Comparison of ENCODE assay signal across 8 mouse cellular contexts in genomic region chr11:68974059-68974450, GRCm38 (mm10). TPM values are rescaled to one million over a fixed set of nuclear protein-coding genes. Genes with fewer than 3 reads are reported as not detected.
DNase-seq lines count a peak whose midpoint lies in the region; ATAC-seq and TF ChIP-seq lines count a peak whose summit lies in the region.

No protein-coding gene starts in this region.

- TF ChIP-seq POLR2A in CH12.LX (IDR thresholded peaks at IDR 0.05; ENCODE audit: low read depth, low read length), result no peak

- peaks cover 4% of the 10 kb centered on the region; the same call in 1 of the 2 replicates for H3K27me3 ChIP-seq in heart, embryonic 12.5 days (replicated peaks)
- H3K27me3 ChIP-seq in CH12.LX (replicated peaks), result peaks cover 7% of the 10 kb centered on the region
- H3K27me3 ChIP-seq in forebrain, embryonic 14.5 days (replicated peaks; ENCODE audit: control insufficient read depth, insufficient read depth, low read length), result no peaks in the 10 kb centered on the region
- no peaks in the 10 kb centered on the region; the same call in 1 of the 2 replicates for H3K27me3 ChIP-seq in liver, embryonic 15.5 days

- no peak for TF ChIP-seq RAD21 in CH12.LX (IDR thresholded peaks at IDR 0.05; ENCODE audit: low read depth, low read length)

- 28% methylated on average over 6 of the region's 6 CpGs for WGBS in heart, embryonic 12.5 days
- 18% methylated on average over 6 of the region's 6 CpGs for WGBS in forebrain, embryonic 14.5 days
- 42% methylated on average over 6 of the region's 6 CpGs for WGBS in liver, embryonic 15.5 days (ENCODE audit: insufficient replicate concordance)

- no peak overlapping the region for H3K27ac ChIP-seq in heart, embryonic 12.5 days (ENCODE audit: poor library complexity, severe bottlenecking)
- H3K27ac ChIP-seq in CH12.LX (ENCODE audit: insufficient read depth, low read depth), result no peak overlapping the region
- H3K27ac ChIP-seq in forebrain, embryonic 14.5 days (ENCODE audit: low read depth, low read length), result no peak overlapping the region
- H3K27ac ChIP-seq in liver, embryonic 15.5 days (replicated peaks), result no peak overlapping the region

- peak overlapping the region; percentile 63 for H3K4me2 ChIP-seq in heart, embryonic 12.5 days
- peak overlapping the region; percentile 75 for H3K4me2 ChIP-seq in CH12.LX (ENCODE audit: insufficient read depth, low read depth, poor library complexity, severe bottlenecking)
- peak overlapping the region; percentile 62 for H3K4me2 ChIP-seq in forebrain, embryonic 14.5 days (ENCODE audit: low read length)
- H3K4me2 ChIP-seq in liver, embryonic 15.5 days, result peak overlapping the region; percentile 80

- no peak for TF ChIP-seq EP300 in CH12.LX (IDR thresholded peaks at IDR 0.05; ENCODE audit: low read length)

- no peak for DNase-seq in heart, adult 18-20 months
- DNase-seq in CH12.LX (ENCODE audit: extremely low read depth), result no peak
- no peak for DNase-seq in forebrain, embryonic 14.5 days (ENCODE audit: low spot score)
- no peak for DNase-seq in embryo, embryonic 10.5 days (ENCODE audit: low spot score)
- DNase-seq in cerebellum, adult 9-11 months, result no peak
- DNase-seq in gastrocnemius, adult 8-10 months (ENCODE audit: low spot score in 2 of 2), result no peak

- dilution Hi-C loops in CH12.LX (cut with MboI; ENCODE audit: extremely low pct_ligation_motif_present, extremely low pct_unique_long_range_greater_than_20kb, low sequenced_read_pairs), result no loop called here

- in situ Hi-C loops in CH12.LX (cut with MboI; ENCODE audit: low pct_ligation_motif_present, low pct_unique_long_range_greater_than_20kb, low sequenced_read_pairs), result loop anchor here (5.0 kb wide), 1 partner anchor 72 kb away; the partner anchor contains the start of gene Rpl26

- no peaks in the 10 kb centered on the region for H3K79me2 ChIP-seq in CH12.LX (replicated peaks; ENCODE audit: control insufficient read depth, extremely low read depth, insufficient read depth, poor library complexity, severe bottlenecking)

- peak overlapping the region; percentile 53 for H3K4me3 ChIP-seq in heart, embryonic 12.5 days
- peak overlapping the region in 2 of 3 experiments; percentile 41 to 52 for H3K4me3 ChIP-seq in CH12.LX (replicated peaks in 1 of 3; ENCODE audit: low read depth in 2 of 3, low read length in 2 of 3, poor library complexity in 1 of 3)
- H3K4me3 ChIP-seq in forebrain, embryonic 14.5 days (ENCODE audit: low read depth, low read length), result peak overlapping the region; percentile 36
- peak overlapping the region; percentile 56 for H3K4me3 ChIP-seq in liver, embryonic 15.5 days (replicated peaks)

- H3K9me3 ChIP-seq in heart, embryonic 12.5 days (replicated peaks), result no peaks in the 10 kb centered on the region
- no peaks in the 10 kb centered on the region for H3K9me3 ChIP-seq in CH12.LX (replicated peaks; ENCODE audit: low read length)
- no peaks in the 10 kb centered on the region for H3K9me3 ChIP-seq in forebrain, embryonic 14.5 days (replicated peaks; ENCODE audit: control insufficient read depth, low read length)
- no peaks in the 10 kb centered on the region for H3K9me3 ChIP-seq in liver, embryonic 15.5 days (replicated peaks)

- H3K36me3 ChIP-seq in heart, embryonic 12.5 days, result no peaks in the 10 kb centered on the region
- H3K36me3 ChIP-seq in CH12.LX (replicated peaks in 1 of 2; ENCODE audit: control insufficient read depth in 1 of 2, insufficient read depth in 1 of 2, low read length in 1 of 2), result peaks cover 0 to 20% of the 10 kb centered on the region in 2 experiments
- H3K36me3 ChIP-seq in forebrain, embryonic 14.5 days (ENCODE audit: control insufficient read depth, insufficient read depth, low read length), result no peaks in the 10 kb centered on the region
- no peaks in the 10 kb centered on the region for H3K36me3 ChIP-seq in liver, embryonic 15.5 days (replicated peaks)

- no peak for ATAC-seq in heart, embryonic 12.5 days (ENCODE audit: insufficient number of reproducible peaks, low FRiP score)
- ATAC-seq in forebrain, embryonic 14.5 days, result no peak
- ATAC-seq in liver, embryonic 15.5 days (ENCODE audit: insufficient read depth), result no peak

- H3K4me1 ChIP-seq in heart, embryonic 12.5 days (replicated peaks), result peaks cover 31% of the 10 kb centered on the region
- peaks cover 4 to 24% of the 10 kb centered on the region in 2 experiments for H3K4me1 ChIP-seq in CH12.LX (ENCODE audit: control insufficient read depth in 1 of 2, insufficient read depth in 2 of 2)
- no peaks in the 10 kb centered on the region for H3K4me1 ChIP-seq in forebrain, embryonic 14.5 days (ENCODE audit: control insufficient read depth, insufficient read depth, low read length)
- H3K4me1 ChIP-seq in liver, embryonic 15.5 days (replicated peaks), result peaks cover 20% of the 10 kb centered on the region

- no peak overlapping the region for H3K9ac ChIP-seq in heart, embryonic 12.5 days
- no peak overlapping the region for H3K9ac ChIP-seq in CH12.LX (ENCODE audit: insufficient read depth, low read depth)
- no peak overlapping the region for H3K9ac ChIP-seq in forebrain, embryonic 14.5 days (ENCODE audit: low read length)
- no peak overlapping the region for H3K9ac ChIP-seq in liver, embryonic 15.5 days

- TF ChIP-seq CTCF in CH12.LX (conservative IDR thresholded peaks at IDR 0.05 in 1 of 2, IDR thresholded peaks at IDR 0.05 in 1 of 2; ENCODE audit: low read depth in 2 of 2, low read length in 2 of 2), result no peak

TF ChIP-seq in CH12.LX, 34 proteins besides CTCF, POLR2A, EP300 and RAD21 (continues in another document):
- TF ChIP-seq TCF12 (IDR thresholded peaks at IDR 0.05; ENCODE audit: low read depth, low read length) (no peak), USF1 (IDR thresholded peaks at IDR 0.05; ENCODE audit: low read depth, low read length) (no peak), PAX5 (IDR thresholded peaks at IDR 0.05; ENCODE audit: low read length) (no peak), UBTF (IDR thresholded peaks at IDR 0.05; ENCODE audit: low read depth, low read length) (no peak), NELFE (IDR thresholded peaks at IDR 0.05; ENCODE audit: low read depth, low read length) (no peak), BHLHE40 (IDR thresholded peaks at IDR 0.05; ENCODE audit: low read depth, low read length) (no peak), JUN (IDR thresholded peaks at IDR 0.05; ENCODE audit: insufficient read depth, low read depth, low read length) (no peak), MXI1 (IDR thresholded peaks at IDR 0.05; ENCODE audit: low read depth, low read length) (no peak), KAT2A (IDR thresholded peaks at IDR 0.05; ENCODE audit: insufficient replicate concordance, low read length) (no peak), SIN3A (IDR thresholded peaks at IDR 0.05; ENCODE audit: low read length) (no peak)

RNA-seq across cellular contexts. Expression of gene Rangrf, which starts 0.9 kb away (rescaled TPM):
- 64.3 and 67.5 TPM in 2 replicates for polyA plus RNA-seq in heart, embryonic 12.5 days (2016; fragmentation: Nextera tagmentation; extraction: Ambion mirVana)
- 100 to 1,000 TPM in 1 of 2 experiments, 10 to 100 TPM in 1; 87.5 to 102 TPM for total RNA-seq in heart, adult 18-20 months (2021)
- total RNA-seq in CH12.LX (2012; rRNA removed) (106 and 160 TPM in 2 replicates), CH12.LX (2014; rRNA removed) (154 and 158 TPM in 2 replicates)
- 95.5 and 111 TPM in 2 replicates for polyA plus RNA-seq in CH12.LX (2012; ENCODE audit: insufficient read length, low read depth)
- 35.2 and 43.5 TPM in 2 replicates for polyA plus RNA-seq in forebrain, embryonic 14.5 days (2014; fragmentation: Nextera tagmentation; extraction: Ambion mirVana)
- polyA plus RNA-seq in liver, embryonic 15.5 days (2015; fragmentation: Nextera tagmentation; extraction: Ambion mirVana), result 21.7 and 22.4 TPM in 2 replicates
- 10 to 100 TPM; 59.5 to 84.1 (median 69.6) TPM for total RNA-seq in gastrocnemius, adult 8-10 months (2022)

RNA-seq across cellular contexts. Expression of gene Slc25a35, which starts 6.1 kb away (rescaled TPM):
- 1.4 and 2.2 TPM in 2 replicates for polyA plus RNA-seq in heart, embryonic 12.5 days (2016; fragmentation: Nextera tagmentation; extraction: Ambion mirVana)
- 1 to 10 TPM; 4.8 to 9.3 TPM for total RNA-seq in heart, adult 18-20 months (2021)
- 1.6 and 3.9 TPM in 2 replicates for total RNA-seq in CH12.LX (2012; rRNA removed)
- total RNA-seq in CH12.LX (2014; rRNA removed), result not detected in 2 replicates
- polyA plus RNA-seq in CH12.LX (2012; ENCODE audit: insufficient read length, low read depth), result 0.83 and 1.0 TPM in 2 replicates
- polyA plus RNA-seq in forebrain, embryonic 14.5 days (2014; fragmentation: Nextera tagmentation; extraction: Ambion mirVana), result 0.75 and 1.2 TPM in 2 replicates
- polyA plus RNA-seq in liver, embryonic 15.5 days (2015; fragmentation: Nextera tagmentation; extraction: Ambion mirVana), result 0.44 and 0.46 TPM in 2 replicates
- total RNA-seq in gastrocnemius, adult 8-10 months (2022), result 1 to 10 TPM; 3.5 to 4.8 (median 4.3) TPM

RNA-seq across cellular contexts. Expression of gene Arhgef15, which starts 16.8 kb away (rescaled TPM):
- 13.3 TPM in 2 replicates for polyA plus RNA-seq in heart, embryonic 12.5 days (2016; fragmentation: Nextera tagmentation; extraction: Ambion mirVana)
- 10 to 100 TPM; 20.6 to 23.5 TPM for total RNA-seq in heart, adult 18-20 months (2021)
- total RNA-seq in CH12.LX (2012; rRNA removed) (0.04 TPM in 1 of 2 replicates, not detected in the other), CH12.LX (2014; rRNA removed) (not detected in 2 replicates)
- 0.12 TPM in 1 of 2 replicates, not detected in the other for polyA plus RNA-seq in CH12.LX (2012; ENCODE audit: insufficient read length, low read depth)
- polyA plus RNA-seq in forebrain, embryonic 14.5 days (2014; fragmentation: Nextera tagmentation; extraction: Ambion mirVana), result 5.8 and 6.3 TPM in 2 replicates
- 1.4 and 1.8 TPM in 2 replicates for polyA plus RNA-seq in liver, embryonic 15.5 days (2015; fragmentation: Nextera tagmentation; extraction: Ambion mirVana)
- total RNA-seq in gastrocnemius, adult 8-10 months (2022), result 1 to 10 TPM; 5.3 to 8.1 (median 6.6) TPM

RNA-seq across cellular contexts. Expression of gene Pfas, which starts 34.2 kb away (rescaled TPM):
- 20.7 and 21.5 TPM in 2 replicates for polyA plus RNA-seq in heart, embryonic 12.5 days (2016; fragmentation: Nextera tagmentation; extraction: Ambion mirVana)
- 1 to 10 TPM; 5.4 to 6.2 TPM for total RNA-seq in heart, adult 18-20 months (2021)
- total RNA-seq in CH12.LX (2012; rRNA removed) (110 and 132 TPM in 2 replicates), CH12.LX (2014; rRNA removed) (61.9 and 65.0 TPM in 2 replicates)
- 66.5 and 72.9 TPM in 2 replicates for polyA plus RNA-seq in CH12.LX (2012; ENCODE audit: insufficient read length, low read depth)
- polyA plus RNA-seq in forebrain, embryonic 14.5 days (2014; fragmentation: Nextera tagmentation; extraction: Ambion mirVana), result 14.1 and 15.6 TPM in 2 replicates
- 17.0 and 18.5 TPM in 2 replicates for polyA plus RNA-seq in liver, embryonic 15.5 days (2015; fragmentation: Nextera tagmentation; extraction: Ambion mirVana)
- 1 to 10 TPM; 4.9 to 9.3 (median 7.4) TPM for total RNA-seq in gastrocnemius, adult 8-10 months (2022)

RNA-seq across cellular contexts. Expression of gene Ctc1, which starts 41.7 kb away (rescaled TPM):
- 60.8 and 62.7 TPM in 2 replicates for polyA plus RNA-seq in heart, embryonic 12.5 days (2016; fragmentation: Nextera tagmentation; extraction: Ambion mirVana)
- total RNA-seq in heart, adult 18-20 months (2021), result 10 to 100 TPM; 10.9 to 13.9 TPM
- total RNA-seq in CH12.LX (2012; rRNA removed) (40.1 and 44.8 TPM in 2 replicates), CH12.LX (2014; rRNA removed) (20.5 and 22.7 TPM in 2 replicates)
- 44.1 and 69.8 TPM in 2 replicates for polyA plus RNA-seq in CH12.LX (2012; ENCODE audit: insufficient read length, low read depth)
- 43.4 and 56.1 TPM in 2 replicates for polyA plus RNA-seq in forebrain, embryonic 14.5 days (2014; fragmentation: Nextera tagmentation; extraction: Ambion mirVana)
- 20.5 and 20.9 TPM in 2 replicates for polyA plus RNA-seq in liver, embryonic 15.5 days (2015; fragmentation: Nextera tagmentation; extraction: Ambion mirVana)
- 10 to 100 TPM; 10.1 to 12.7 (median 11.0) TPM for total RNA-seq in gastrocnemius, adult 8-10 months (2022)
